Mouse (Mus musculus) brain, embryonic 18.5 days (tissue): ENCODE results near the gene Fbxl13.

Experiments used
- DNase-seq: peaks from one replicate; pipeline ENCODE4 v3.0.0-alpha.2; 2012; ENCODE audit warnings: low read depth, low spot score

The Fbxl13 gene

DNA sequence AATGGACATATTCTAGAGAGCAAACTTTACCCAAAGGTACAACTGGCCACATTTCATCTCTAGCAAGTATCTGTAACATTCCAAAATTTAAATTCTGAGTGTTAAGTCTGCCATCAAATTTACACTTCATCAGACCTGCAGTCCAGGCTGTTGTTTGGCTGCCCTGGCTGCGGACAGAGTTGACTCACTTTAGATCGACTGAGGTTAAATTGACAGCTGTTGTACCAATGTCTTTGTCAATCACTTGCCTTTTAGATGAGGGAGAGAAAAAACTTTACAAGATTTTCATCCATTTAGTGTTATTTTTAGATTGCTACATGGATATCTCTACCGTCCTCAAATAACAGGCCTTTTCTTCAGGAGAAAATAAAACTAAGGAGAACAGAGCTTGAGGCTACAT is 126.3 kb downstream of the Fbxl13 start:
- DNase-seq: no peak

GRCm38 (mm10) chr5:21518207-21518606 is 127.2 kb downstream of the Fbxl13 start:
- DNase-seq: peak; percentile 28

- no peak for DNase-seq
Observed at GRCm38 (mm10) chr5:21517562-21517961, 127.9 kb downstream of the Fbxl13 start.

DNA sequence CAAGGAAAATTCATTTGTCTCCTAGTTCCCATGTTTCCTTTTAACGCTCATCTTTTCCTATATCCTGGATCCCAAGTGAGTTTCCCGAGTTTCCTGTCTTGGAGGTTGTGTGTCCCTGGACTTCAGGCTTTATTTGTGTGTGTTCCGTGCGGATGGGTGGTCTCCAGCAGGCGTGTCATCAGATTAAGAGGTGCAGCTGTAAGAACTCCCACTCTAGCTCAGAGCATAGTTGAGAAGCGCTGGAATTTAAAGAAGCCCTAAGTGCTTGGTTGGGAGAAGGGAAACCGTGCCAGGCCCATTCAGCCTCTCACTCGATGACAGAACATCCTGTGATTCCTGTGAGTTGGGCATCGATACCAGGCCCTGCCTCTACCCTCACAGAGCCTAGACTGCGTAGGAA is 132.1 kb downstream of the Fbxl13 start:
- no peak for DNase-seq

GRCm38 (mm10) chr5:21509801-21510200 is 135.6 kb downstream of the Fbxl13 start:
- DNase-seq: no peak

DNA sequence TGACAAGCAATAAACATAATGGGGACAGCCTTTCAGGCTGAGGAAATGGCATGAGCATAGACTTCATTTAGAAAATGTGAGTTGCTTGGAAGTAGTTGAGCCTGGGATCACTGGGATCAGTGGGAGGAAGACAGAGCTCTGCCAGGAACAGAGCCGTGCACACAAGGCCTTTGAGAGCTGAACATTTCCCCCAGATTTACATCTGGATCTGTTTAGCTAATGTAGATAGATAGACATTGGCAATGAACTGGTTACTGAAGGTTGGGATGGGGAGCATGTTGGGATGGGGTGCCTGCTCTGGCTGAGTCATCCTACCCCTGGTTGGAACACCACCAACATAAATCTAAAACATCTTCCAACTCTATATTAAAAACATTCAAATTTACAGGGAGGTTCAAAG is 138.5 kb downstream of the Fbxl13 start:
- no peak for DNase-seq

GRCm38 (mm10) chr5:21505159-21505558 is 140.3 kb downstream of the Fbxl13 start:
- no peak for DNase-seq

DNA sequence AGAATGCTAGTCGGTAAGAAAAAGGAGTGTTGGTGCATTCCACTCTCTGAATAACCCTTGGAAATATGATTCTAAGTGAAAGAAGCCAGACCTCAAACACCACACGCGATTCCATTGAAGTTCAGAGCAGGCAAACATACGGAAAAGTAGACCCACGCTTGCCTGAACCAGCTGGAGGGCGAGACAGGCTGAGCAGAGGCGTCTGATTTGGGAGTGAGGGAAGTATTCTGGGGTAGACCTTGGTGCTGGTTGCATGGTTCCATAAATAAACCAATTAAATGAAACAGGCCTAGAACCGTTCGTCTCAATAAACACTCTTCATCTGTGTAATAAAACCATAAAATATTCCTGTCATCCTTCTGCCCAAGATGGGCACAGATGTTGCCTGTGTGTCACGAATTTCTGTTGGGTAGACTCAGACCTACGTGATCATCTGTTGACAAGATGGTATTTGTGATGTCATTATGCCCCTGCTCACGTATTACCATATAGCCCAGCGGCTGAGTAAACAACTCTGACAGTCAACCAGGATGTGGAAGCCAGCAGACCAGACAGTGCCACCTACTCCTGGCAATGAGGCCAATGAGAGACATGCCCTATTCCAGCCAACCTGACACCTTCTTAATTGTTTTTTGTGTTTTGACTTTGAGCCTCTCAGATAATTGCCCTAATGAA is 142.4 kb downstream of the Fbxl13 start:
- DNase-seq: no peak

GRCm38 (mm10) chr5:21500941-21501340 is 144.5 kb downstream of the Fbxl13 start:
- peak; percentile 36 for DNase-seq

- DNase-seq: no peak
Observed at GRCm38 (mm10) chr5:21500133-21500532, 145.3 kb downstream of the Fbxl13 start.

DNA sequence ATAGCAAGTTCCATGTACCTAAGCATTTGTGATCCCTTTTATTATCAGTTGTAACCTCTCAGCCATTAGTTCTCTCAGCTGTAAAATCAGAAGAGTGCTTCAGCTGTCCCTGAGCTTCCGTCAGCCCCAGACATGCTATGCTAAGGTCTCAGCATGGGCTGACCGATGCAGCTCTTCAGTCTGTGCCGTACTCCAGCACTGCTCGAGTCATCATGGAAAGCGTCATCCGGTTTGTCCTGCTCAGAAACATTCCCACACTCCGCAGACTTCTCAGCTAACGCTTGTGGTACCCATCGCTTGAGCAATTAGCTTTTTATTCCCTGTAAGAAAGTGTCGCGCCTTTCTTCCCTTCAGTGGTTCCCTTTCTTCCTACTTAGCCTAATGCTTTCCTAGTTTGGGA is 146.5 kb downstream of the Fbxl13 start:
- DNase-seq: no peak

- no peak for DNase-seq
Observed at GRCm38 (mm10) chr5:21498490-21498889, 146.9 kb downstream of the Fbxl13 start.

DNA sequence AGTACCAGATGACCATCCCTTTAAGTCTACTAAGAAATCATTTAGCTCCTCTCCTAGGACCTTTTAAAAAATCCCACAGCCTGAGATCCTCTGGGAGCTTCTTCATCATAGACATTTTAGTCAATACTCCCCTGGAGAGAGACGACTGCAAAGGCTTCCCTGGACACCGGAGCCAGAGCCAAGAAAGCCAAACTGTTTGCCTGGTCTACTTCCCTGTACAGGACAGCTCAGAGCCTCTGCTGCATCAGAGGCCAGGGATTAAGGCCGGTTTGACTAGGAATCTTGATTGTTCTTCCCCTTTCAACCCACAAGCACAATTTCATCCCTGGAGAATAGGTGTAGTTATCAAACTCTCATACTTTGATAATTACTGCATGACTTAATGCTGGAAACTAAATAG is 148.6 kb downstream of the Fbxl13 start:
- DNase-seq: no peak

DNA sequence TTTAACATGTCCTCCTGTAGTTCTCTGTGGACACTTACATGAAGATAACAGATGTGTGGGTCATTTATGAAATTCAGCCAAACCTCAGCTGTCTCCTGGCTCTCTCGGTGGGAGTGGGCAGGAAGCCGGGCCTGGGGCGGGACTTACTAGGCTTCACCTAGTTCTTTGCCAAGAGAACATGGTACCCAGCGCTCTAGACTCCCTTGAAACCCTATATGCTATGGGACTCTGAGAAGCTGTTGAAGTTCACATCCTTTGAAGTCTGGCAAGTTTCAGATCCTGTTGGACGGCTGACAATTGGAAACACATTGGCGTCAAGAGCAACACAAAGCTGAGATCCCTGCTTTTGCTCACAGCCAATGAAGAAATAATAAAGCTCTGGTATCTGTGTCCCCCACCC is 149.1 kb downstream of the Fbxl13 start:
- peak; percentile 24 for DNase-seq

- no peak for DNase-seq
Observed at GRCm38 (mm10) chr5:21494781-21495180, 150.7 kb downstream of the Fbxl13 start.

DNA sequence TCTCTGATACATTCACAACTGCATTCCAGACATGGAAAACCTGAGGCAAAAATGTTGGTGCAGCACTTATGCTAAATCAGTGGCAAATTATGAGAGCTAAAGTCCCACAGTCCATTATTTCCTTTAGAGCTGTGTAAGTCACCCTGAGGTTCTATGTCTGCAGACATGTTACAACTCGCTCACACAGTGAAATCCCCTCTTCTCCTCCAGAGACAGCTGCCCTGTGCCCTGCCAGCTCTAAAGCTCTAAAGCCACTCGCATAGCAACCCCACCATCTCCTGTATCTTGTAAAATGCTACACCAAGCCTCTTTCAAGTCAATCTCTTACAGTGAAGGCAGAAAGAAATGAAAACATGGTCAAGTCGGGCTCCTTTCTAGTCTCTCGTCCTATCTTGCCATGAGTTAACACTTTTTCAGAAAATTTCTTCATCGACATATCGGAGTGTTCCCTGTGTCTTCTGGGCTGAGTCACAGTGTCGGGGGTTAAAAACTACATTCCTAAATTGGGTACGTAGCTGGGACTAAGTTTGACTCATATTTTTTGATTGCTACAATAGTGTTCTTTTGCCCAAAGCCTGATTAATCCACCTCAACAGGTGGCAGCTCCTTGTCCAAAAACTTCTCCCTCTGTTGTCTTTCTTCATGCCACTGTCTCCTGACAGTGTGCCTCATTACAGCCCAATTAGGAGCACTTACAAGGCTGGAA is 152.0 kb downstream of the Fbxl13 start:
- no peak for DNase-seq

DNA sequence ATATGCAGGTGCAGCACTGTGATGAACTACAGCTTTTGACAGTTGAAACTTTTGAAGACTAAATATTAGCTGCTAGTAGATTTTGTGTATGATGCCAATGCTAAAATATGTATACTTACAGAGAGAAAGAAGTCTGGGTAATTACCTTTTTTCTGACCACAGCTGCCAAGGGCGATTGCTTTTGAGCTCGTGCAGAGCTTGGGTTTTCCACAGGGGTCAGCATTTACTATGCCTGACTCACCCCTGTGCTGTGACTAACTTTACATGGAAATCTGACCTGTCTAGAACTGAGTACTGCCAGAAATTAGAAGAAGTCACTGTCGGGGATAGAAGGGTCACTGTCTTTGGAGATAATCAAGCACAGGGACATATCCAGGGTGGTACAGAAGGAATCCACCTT is 153.2 kb downstream of the Fbxl13 start:
- DNase-seq: no peak

DNA sequence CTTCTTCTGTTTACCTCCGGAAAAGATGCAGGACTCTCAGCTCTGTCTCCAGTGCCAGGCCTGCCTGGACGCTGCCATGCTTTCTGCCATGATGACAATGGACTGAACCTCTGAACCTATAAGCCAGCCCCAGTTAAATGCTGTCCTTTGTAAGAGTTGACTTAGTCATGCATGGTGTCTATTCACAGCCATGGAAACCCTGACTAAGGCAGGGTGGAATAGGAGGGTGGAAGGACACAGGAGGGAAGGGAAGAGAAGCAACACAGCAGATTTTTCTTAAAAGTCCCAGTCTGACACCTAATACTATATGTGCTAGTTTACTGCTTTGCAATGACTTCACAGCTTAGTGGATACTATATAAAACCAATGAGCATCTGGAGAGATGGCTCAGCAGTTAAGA is 154.0 kb downstream of the Fbxl13 start:
- no peak for DNase-seq

GRCm38 (mm10) chr5:21489135-21489534 is 156.3 kb downstream of the Fbxl13 start:
- no peak for DNase-seq

GRCm38 (mm10) chr5:21488506-21488905 is 156.9 kb downstream of the Fbxl13 start:
- DNase-seq: no peak

DNA sequence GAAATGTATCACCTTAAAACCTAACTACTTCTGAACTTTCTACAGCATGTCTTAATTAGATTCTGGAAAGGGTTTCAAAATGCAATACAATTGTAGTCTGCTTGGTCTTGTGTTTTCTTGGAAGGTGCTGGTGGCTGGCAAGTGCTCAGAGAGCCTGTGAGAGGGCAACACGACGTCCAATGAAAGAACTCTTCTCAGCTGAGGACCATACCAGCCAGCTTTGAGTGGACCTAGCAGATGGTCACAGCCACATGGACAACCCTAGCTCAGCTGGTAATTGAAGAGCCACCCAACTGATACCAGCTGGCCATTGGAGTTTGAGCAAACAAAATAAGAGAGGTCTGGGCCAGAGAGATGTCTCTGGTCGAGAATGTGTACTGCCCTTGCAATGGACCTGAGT is 157.7 kb downstream of the Fbxl13 start:
- no peak for DNase-seq

- DNase-seq: no peak
Observed at GRCm38 (mm10) chr5:21487306-21487705, 158.1 kb downstream of the Fbxl13 start.

- DNase-seq: no peak
Observed at GRCm38 (mm10) chr5:21486798-21487197, 158.6 kb downstream of the Fbxl13 start.
